Mouse (Mus musculus): ENCODE data around the gene Olfr315. TPM values are rescaled to one million over a fixed set of nuclear protein-coding genes. Genes with fewer than 3 reads are reported as not detected.

The Olfr315 gene
- not detected for polyA plus RNA-seq (2017; shearing (Covaris generic))

GRCm38 (mm10) chr11:58772888-58773287 lies at the start of gene Olfr315:
Gene Olfr315, plus strand, starts transcription at chr11:58773188.

GRCm38 (mm10) chr11:58723914-58724313 lies 49.1 kb upstream of the Olfr315 start, which contains the start of gene Olfr318:
Gene Olfr318, minus strand, starts transcription at chr11:58724014.

GRCm38 (mm10) chr11:58738792-58739262 lies 34.2 kb upstream of the Olfr315 start, which contains the start of gene Olfr317:
Gene Olfr317, minus strand, starts transcription at chr11:58739212.

GRCm38 (mm10) chr11:58752434-58752833 lies 20.6 kb upstream of the Olfr315 start, which contains the start of gene Olfr316:
Gene Olfr316, plus strand, starts transcription at chr11:58752734.

GRCm38 (mm10) chr11:58782480-58783089 lies 9.6 kb downstream of the Olfr315 start, which contains the start of gene Olfr314:
Gene Olfr314, plus strand, starts transcription at chr11:58782952.

GRCm38 (mm10) chr11:58801558-58802228 lies 28.7 kb downstream of the Olfr315 start, which contains the start of gene Fam183b:
Gene Fam183b, minus strand, starts transcription at chr11:58801960.

GRCm38 (mm10) chr11:58814700-58815099 lies 41.7 kb downstream of the Olfr315 start, which contains the start of gene Olfr313:
Gene Olfr313, plus strand, starts transcription at chr11:58815000.

GRCm38 (mm10) chr11:58828937-58829336 lies 55.9 kb downstream of the Olfr315 start, which contains the start of gene Olfr312:
Gene Olfr312, plus strand, starts transcription at chr11:58829237.

Other genes with a start within 250 kb of the Olfr315 start
- gene Olfr330, start 238.4 kb upstream of the Olfr315 start, polyA plus RNA-seq (2017; shearing (Covaris generic)), result not detected
- not detected for gene Olfr329-ps, start 226.8 kb upstream of the Olfr315 start, polyA plus RNA-seq (2017; shearing (Covaris generic))
- gene Olfr328, start 217.6 kb upstream of the Olfr315 start, polyA plus RNA-seq (2017; shearing (Covaris generic)), result not detected
- not detected for gene Olfr224, start 202.6 kb upstream of the Olfr315 start, polyA plus RNA-seq (2017; shearing (Covaris generic))
- not detected for gene Olfr325, start 195.5 kb upstream of the Olfr315 start, polyA plus RNA-seq (2017; shearing (Covaris generic))
- gene Olfr324, start 178.1 kb upstream of the Olfr315 start, polyA plus RNA-seq (2017; shearing (Covaris generic)), result not detected
- not detected for gene 2210407C18Rik, start 157.1 kb upstream of the Olfr315 start, polyA plus RNA-seq (2017; shearing (Covaris generic))
- gene Olfr323, start 142.7 kb upstream of the Olfr315 start, polyA plus RNA-seq (2017; shearing (Covaris generic)), result not detected
- gene Trim58, start 132.7 kb upstream of the Olfr315 start, polyA plus RNA-seq (2017; shearing (Covaris generic)), result not detected
- gene Olfr322, start 114.4 kb upstream of the Olfr315 start, polyA plus RNA-seq (2017; shearing (Covaris generic)), result not detected
- gene Olfr320, start 92.1 kb upstream of the Olfr315 start, polyA plus RNA-seq (2017; shearing (Covaris generic)), result not detected
- not detected for gene Olfr319, start 74.0 kb upstream of the Olfr315 start, polyA plus RNA-seq (2017; shearing (Covaris generic))
- gene Olfr318, start 49.2 kb upstream of the Olfr315 start, polyA plus RNA-seq (2017; shearing (Covaris generic)), result 0.09 TPM
- not detected for gene Olfr317, start 34.0 kb upstream of the Olfr315 start, polyA plus RNA-seq (2017; shearing (Covaris generic))
- gene Olfr316, start 20.5 kb upstream of the Olfr315 start, polyA plus RNA-seq (2017; shearing (Covaris generic)), result not detected
- 0.10 TPM for gene Olfr314, start 9.8 kb downstream of the Olfr315 start, polyA plus RNA-seq (2017; shearing (Covaris generic))
- not detected for gene Fam183b, start 28.8 kb downstream of the Olfr315 start, polyA plus RNA-seq (2017; shearing (Covaris generic))
- not detected for gene Olfr313, start 41.8 kb downstream of the Olfr315 start, polyA plus RNA-seq (2017; shearing (Covaris generic))
- not detected for gene Olfr312, start 56.0 kb downstream of the Olfr315 start, polyA plus RNA-seq (2017; shearing (Covaris generic))
- gene Olfr311, start 66.1 kb downstream of the Olfr315 start, polyA plus RNA-seq (2017; shearing (Covaris generic)), result not detected
- gene Gm12258, start 74.0 kb downstream of the Olfr315 start, polyA plus RNA-seq (2017; shearing (Covaris generic)), result 10.2 TPM
- gene 2810021J22Rik, start 94.0 kb downstream of the Olfr315 start, polyA plus RNA-seq (2017; shearing (Covaris generic)), result 14.1 TPM
- gene Zfp39, start 131.0 kb downstream of the Olfr315 start, polyA plus RNA-seq (2017; shearing (Covaris generic)), result 12.8 TPM
- gene Btnl10, start 144.7 kb downstream of the Olfr315 start, polyA plus RNA-seq (2017; shearing (Covaris generic)), result not detected
- 12.4 TPM for gene Rnf187, start 165.7 kb downstream of the Olfr315 start, polyA plus RNA-seq (2017; shearing (Covaris generic))
- gene Hist3h2ba, start 175.7 kb downstream of the Olfr315 start, polyA plus RNA-seq (2017; shearing (Covaris generic)), result 25.7 TPM
- gene Hist3h2a, start 181.5 kb downstream of the Olfr315 start, polyA plus RNA-seq (2017; shearing (Covaris generic)), result 18.3 TPM
- gene Trim17, start 181.5 kb downstream of the Olfr315 start, polyA plus RNA-seq (2017; shearing (Covaris generic)), result 0.45 TPM
- gene Trim11, start 204.9 kb downstream of the Olfr315 start, polyA plus RNA-seq (2017; shearing (Covaris generic)), result 25.0 TPM

Measured in CD4-positive, CD25-positive, alpha-beta regulatory T cell, adult 9 weeks (primary cell).